Mouse (Mus musculus) liver, embryonic 15.5 days (tissue): ENCODE measurements around the gene Rasef. TPM values are rescaled to one million over a fixed set of nuclear protein-coding genes. Genes with fewer than 3 reads are reported as not detected.
"Not testable (repeated sequence)": the region's sequence is repeated elsewhere in the genome, so short reads cannot be mapped to it uniquely, and the experiment has no call there.

Experiments
- ATAC-seq: fragments of 200-750 bp; cut with Nextera tagmentation; 2 replicates; pipeline ENCODE4 v1.8.0; 2017; ENCODE audit warnings: moderate number of reproducible peaks, mild to moderate bottlenecking, moderate library complexity; ENCODE audit not compliant: insufficient read depth
- H3K27ac ChIP-seq: fragments of 300-500 bp; sonication (generic); replicated peaks from 2 replicates; pipeline ENCODE4 v1.5.1; 2015; ENCODE audit warnings: mild to moderate bottlenecking, inconsistent platforms
- H3K27me3 ChIP-seq: fragments of 300-500 bp; sonication (generic); 2 replicates; pipeline ENCODE4 v1.6.1; 2015; ENCODE audit warnings: mild to moderate bottlenecking, inconsistent platforms
- H3K36me3 ChIP-seq: fragments of 300-500 bp; sonication (generic); replicated peaks from 2 replicates; pipeline ENCODE4 v1.6.1; 2015; ENCODE audit warnings: moderate library complexity, mild to moderate bottlenecking, inconsistent platforms
- H3K4me1 ChIP-seq: fragments of 300-500 bp; sonication (generic); replicated peaks from 2 replicates; pipeline ENCODE4 v1.6.1; 2015; ENCODE audit warnings: inconsistent platforms
- H3K4me2 ChIP-seq: fragments of 300-500 bp; sonication (generic); 2 replicates; pipeline ENCODE4 v1.6.1; 2015; ENCODE audit warnings: moderate library complexity, mild to moderate bottlenecking, inconsistent platforms
- H3K4me3 ChIP-seq: fragments of 300-500 bp; sonication (generic); replicated peaks from 2 replicates; pipeline ENCODE4 v1.5.1; 2015; ENCODE audit warnings: mild to moderate bottlenecking, inconsistent platforms
- H3K9ac ChIP-seq: fragments of 300-500 bp; sonication (generic); 2 replicates; pipeline ENCODE4 v1.6.1; 2015; ENCODE audit warnings: moderate library complexity, mild to moderate bottlenecking, inconsistent platforms
- H3K9me3 ChIP-seq: fragments of 300-500 bp; sonication (generic); replicated peaks from 2 replicates; pipeline ENCODE4 v1.6.1; 2016; ENCODE audit warnings: inconsistent platforms
- WGBS: fragments of 180-500 bp; shearing (Covaris S2); methylation state at CpG from one replicate; pipeline ENCODE4 v1.1.7; 2015; ENCODE audit warnings: mixed read lengths; ENCODE audit not compliant: insufficient replicate concordance; 5-methylcytosine and 5-hydroxymethylcytosine counted together
- polyA plus RNA-seq: library from polyadenylated mRNA; unstranded; fragments of >200 nt; fragmentation: Nextera tagmentation; extraction: Ambion mirVana; gene quantifications from 2 replicates; pipeline ENCODE4 v1.2.1, GENCODE M21; 2015

Gene Rasef
- polyA plus RNA-seq, 1 experiment from 2014 or later, result 0.03 TPM

GRCm38 (mm10) chr4:73768156-73768555 is 22.6 kb downstream of the Rasef start:
- Histone ChIP-seq H3K9me3 (no peaks in the 10 kb centered on the region), H3K4me3 (no peak overlapping the region)
- ATAC-seq, result no peak

GRCm38 (mm10) chr4:73748219-73748618 is 42.6 kb downstream of the Rasef start:
- Histone ChIP-seq H3K4me2 (no peak overlapping the region), H3K4me1 (no peaks in the 10 kb centered on the region), H3K27me3 (no peaks in the 10 kb centered on the region), H3K27ac (no peak overlapping the region), H3K36me3 (no peaks in the 10 kb centered on the region), H3K9me3 (no peaks in the 10 kb centered on the region), H3K4me3 (no peak overlapping the region), H3K9ac (no peak overlapping the region)
- no peak for ATAC-seq
- 65% methylated on average over 5 of the region's 5 CpGs for WGBS

More at GRCm38 (mm10) chr4:73768156-73768555, 22.6 kb downstream of the Rasef start:
- 58% methylated on average over 3 of the region's 3 CpGs for WGBS
- no peaks in the 10 kb centered on the region for H3K36me3 ChIP-seq
- no peaks in the 10 kb centered on the region for H3K27me3 ChIP-seq
- H3K9ac ChIP-seq, result no peak overlapping the region
- H3K4me2 ChIP-seq, result no peak overlapping the region
- no peak overlapping the region for H3K27ac ChIP-seq
- H3K4me1 ChIP-seq, result no peaks in the 10 kb centered on the region

GRCm38 (mm10) chr4:73739439-73739838 is 51.4 kb downstream of the Rasef start:
- Histone ChIP-seq H3K4me3 (no peak overlapping the region), H3K9me3 (no peaks in the 10 kb centered on the region), H3K36me3 (no peaks in the 10 kb centered on the region), H3K4me2 (no peak overlapping the region), H3K4me1 (no peaks in the 10 kb centered on the region), H3K9ac (no peak overlapping the region), H3K27me3 (no peaks in the 10 kb centered on the region), H3K27ac (no peak overlapping the region)
- 57% methylated on average over 3 of the region's 3 CpGs for WGBS
- no peak for ATAC-seq

- no peak overlapping the region for H3K27ac ChIP-seq
- no peak overlapping the region for H3K9ac ChIP-seq
- H3K36me3 ChIP-seq, result no peaks in the 10 kb centered on the region
- H3K9me3 ChIP-seq, result no peaks in the 10 kb centered on the region
- H3K4me1 ChIP-seq, result no peaks in the 10 kb centered on the region
- no peak overlapping the region for H3K4me2 ChIP-seq
- no peak for ATAC-seq
- H3K4me3 ChIP-seq, result no peak overlapping the region
- H3K27me3 ChIP-seq, result no peaks in the 10 kb centered on the region
These were observed 71.0 kb downstream of the Rasef start for GRCm38 (mm10) chr4:73719819-73720218.

GRCm38 (mm10) chr4:73718761-73719160 is 72.0 kb downstream of the Rasef start:
- Histone ChIP-seq H3K4me1 (no peaks in the 10 kb centered on the region), H3K4me2 (no peak overlapping the region), H3K4me3 (no peak overlapping the region), H3K27ac (no peak overlapping the region), H3K9ac (no peak overlapping the region), H3K9me3 (no peaks in the 10 kb centered on the region), H3K36me3 (no peaks in the 10 kb centered on the region), H3K27me3 (no peaks in the 10 kb centered on the region)
- WGBS, result 62% methylated on average over 1 of the region's 1 CpGs
- ATAC-seq, result no peak

GRCm38 (mm10) chr4:73683216-73683615 is 107.6 kb downstream of the Rasef start, which contains the start of gene Gm428:
Gene Gm428 (plus strand): TSS chr4:73683516.
- H3K4me1 ChIP-seq, H3K4me2 ChIP-seq, H3K36me3 ChIP-seq, H3K9me3 ChIP-seq, ATAC-seq, H3K4me3 ChIP-seq, H3K27ac ChIP-seq, H3K9ac ChIP-seq, H3K27me3 ChIP-seq: not testable (repeated sequence)
- 80% methylated on average over 1 of the region's 4 CpGs for WGBS

- H3K4me3 ChIP-seq, H3K4me2 ChIP-seq, H3K9me3 ChIP-seq, H3K4me1 ChIP-seq, H3K36me3 ChIP-seq, H3K9ac ChIP-seq, H3K27ac ChIP-seq, H3K27me3 ChIP-seq, ATAC-seq: not testable (repeated sequence)
- WGBS, result no CpG with 5 or more reads among the region's 4 CpGs
These were observed 122.7 kb downstream of the Rasef start, which contains the start of gene Gm11239 for GRCm38 (mm10) chr4:73668054-73668453. Gene Gm11239 (plus strand): TSS chr4:73668354.

Other genes starting within 250 kb of the Rasef start
- gene Gm11238, start 183.1 kb downstream of the Rasef start, polyA plus RNA-seq, result not detected in 2 replicates
- not detected in 2 replicates for gene Gm11237, start 168.0 kb downstream of the Rasef start, polyA plus RNA-seq
- gene Gm11236, start 152.9 kb downstream of the Rasef start, polyA plus RNA-seq, result not detected in 2 replicates
- not detected in 2 replicates for gene Gm11239, start 122.6 kb downstream of the Rasef start, polyA plus RNA-seq
- not detected in 2 replicates for gene Gm428, start 107.5 kb downstream of the Rasef start, polyA plus RNA-seq
- gene Gm11758, start 85.3 kb upstream of the Rasef start, polyA plus RNA-seq, result not detected in 2 replicates
- not detected in 2 replicates for gene Gm11757, start 100.1 kb upstream of the Rasef start, polyA plus RNA-seq
- gene Gm13871, start 115.0 kb upstream of the Rasef start, polyA plus RNA-seq, result not detected in 2 replicates
- gene Gm11756, start 129.8 kb upstream of the Rasef start, polyA plus RNA-seq, result not detected in 2 replicates
- gene 2310002L09Rik, start 159.9 kb upstream of the Rasef start, polyA plus RNA-seq, result 0.50 and 0.69 TPM in 2 replicates
- gene Frmd3, start 222.4 kb upstream of the Rasef start, polyA plus RNA-seq, result 0.16 and 0.23 TPM in 2 replicates